Mouse (Mus musculus) lung, postnatal 4 days (tissue): ENCODE data around the gene Noxo1.
"Not testable (repeated sequence)": the region's sequence is repeated elsewhere in the genome, so short reads cannot be mapped to it uniquely, and the experiment has no call there.

ENCODE experiments used
- DNase-seq, 2 experiments: peaks; one replicate each; pipeline ENCODE4 v3.0.0; 2021

Noxo1 gene

GRCm38 (mm10) chr17:24677500-24678080, 18.4 kb upstream of the Noxo1 start:
- no peak for DNase-seq

DNA sequence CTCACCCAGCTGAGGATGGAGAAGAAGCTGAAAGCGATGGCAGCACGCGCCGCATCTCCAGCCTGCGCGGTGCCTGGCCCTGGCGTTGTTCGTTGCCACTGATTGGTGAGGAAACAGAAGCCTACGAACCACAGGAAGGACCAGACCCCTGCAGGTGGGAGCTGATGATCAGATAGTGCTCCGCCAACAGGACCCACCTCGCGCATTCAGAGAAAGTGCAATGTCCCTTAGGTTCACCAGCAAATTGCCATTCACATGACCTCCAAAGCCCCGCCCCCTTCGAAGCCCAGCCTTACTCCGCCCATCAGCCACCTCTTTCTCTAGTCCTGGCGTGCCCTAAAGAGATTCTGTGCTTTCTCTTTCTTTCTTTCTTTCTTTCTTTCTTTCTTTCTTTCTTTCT, 9.5 kb upstream of the Noxo1 start:
- peak; percentile 44 to 60 for DNase-seq

- DNase-seq: peak; percentile 67 to 70
Observed at GRCm38 (mm10) chr17:24687146-24687595, 8.9 kb upstream of the Noxo1 start.

DNA sequence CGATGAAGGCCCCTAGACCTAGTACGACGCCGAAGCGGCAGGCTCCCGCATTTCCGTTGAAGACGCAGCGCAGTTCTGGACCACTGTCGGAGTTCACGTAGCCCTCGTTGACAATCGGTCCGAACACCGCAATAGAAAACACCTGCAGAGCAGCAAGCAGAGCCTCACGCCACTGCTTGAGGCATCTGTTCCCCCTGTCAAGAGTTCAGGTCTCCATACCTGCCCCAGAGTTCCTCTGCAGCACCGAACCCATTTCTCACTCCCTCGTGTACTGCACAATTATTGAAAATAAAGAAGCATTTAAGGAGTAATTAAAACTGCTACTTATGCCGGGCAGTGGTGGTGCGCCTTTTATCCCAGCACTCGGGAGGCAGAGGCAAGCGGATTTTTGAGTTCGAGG, 8.4 kb upstream of the Noxo1 start:
- no peak for DNase-seq

- no peak for DNase-seq
Observed at GRCm38 (mm10) chr17:24689251-24690081, 6.6 kb upstream of the Noxo1 start, which contains the start of gene Syngr3. Syngr3 (minus strand) TSS chr17:24689955.

DNA sequence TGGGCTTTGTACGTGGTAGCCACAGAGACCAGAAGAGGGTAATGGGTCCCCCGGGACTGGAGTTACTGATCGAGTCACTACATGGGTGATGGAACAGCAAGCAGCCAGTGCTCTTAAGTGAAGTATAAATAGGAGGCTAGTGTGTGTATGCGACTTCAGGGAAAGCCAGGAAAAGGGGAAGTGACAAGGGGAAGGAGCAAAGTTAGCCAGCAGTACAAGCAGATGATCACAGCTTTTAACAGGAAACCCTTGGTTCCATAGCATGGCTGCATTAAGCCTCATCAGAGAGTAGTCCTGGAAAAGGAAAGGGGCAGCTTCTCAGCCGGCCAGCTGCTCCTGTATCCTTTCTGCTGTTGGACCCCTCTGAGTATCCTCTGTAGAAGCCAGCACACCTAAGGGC, 3.6 kb upstream of the Noxo1 start:
- DNase-seq: no peak

DNA sequence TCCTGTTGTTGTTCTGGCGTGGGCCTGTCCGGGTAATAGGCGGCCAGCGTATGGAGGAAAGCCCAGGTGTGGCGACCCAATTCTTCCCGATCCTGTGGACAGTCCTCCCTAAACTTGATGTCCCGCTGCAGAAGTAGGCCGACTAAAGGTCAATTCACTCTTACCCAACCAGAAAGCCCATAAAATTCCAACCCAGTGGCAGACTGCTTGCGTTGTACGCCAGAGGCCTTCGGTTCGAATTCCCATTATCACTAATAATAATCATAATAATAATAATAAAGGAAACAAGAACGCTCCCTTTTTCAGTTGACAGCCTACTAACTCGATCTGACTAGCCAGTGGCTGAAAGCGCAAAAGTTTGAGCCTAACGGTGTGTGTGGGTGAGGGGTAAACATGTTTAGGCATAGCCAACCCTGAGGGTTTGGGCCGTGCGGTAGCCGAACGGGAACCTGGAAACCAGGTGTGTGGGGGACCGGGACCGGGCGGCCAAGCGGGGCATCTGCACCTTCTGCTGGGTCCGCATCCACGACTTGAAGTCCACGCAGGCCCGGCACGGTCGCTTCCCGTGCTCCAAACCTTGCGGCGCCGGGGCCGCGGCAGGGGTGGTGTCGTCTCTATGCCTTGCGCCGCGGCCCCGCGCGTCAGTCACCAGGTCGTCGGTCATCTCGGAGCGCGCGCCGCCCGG, 566 bp upstream of the Noxo1 start:
- DNase-seq: no peak

DNA sequence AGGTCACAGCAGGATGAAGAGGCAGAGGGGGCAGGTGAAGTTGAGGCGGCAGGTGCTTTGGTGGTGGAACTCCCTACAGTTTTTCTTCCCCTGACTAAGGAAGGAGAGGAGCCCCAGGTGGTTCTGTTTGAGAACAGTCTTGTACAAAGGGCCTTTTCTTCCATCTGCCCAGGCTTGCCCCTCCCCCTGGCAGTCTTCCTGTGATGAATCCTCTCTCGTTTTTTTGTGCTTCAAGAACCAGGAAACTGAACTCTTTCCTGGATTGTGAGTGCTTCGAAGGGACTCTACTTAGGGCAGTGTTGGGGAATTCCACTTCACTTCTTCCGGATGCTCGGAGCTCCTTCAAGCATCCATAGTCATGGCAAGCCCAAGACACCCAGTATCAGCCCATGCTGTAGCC, 2.0 kb downstream of the Noxo1 start:
- DNase-seq: no peak

- no peak for DNase-seq
Observed at GRCm38 (mm10) chr17:24698715-24699114, 2.7 kb downstream of the Noxo1 start.

- DNase-seq: no peak
Observed at GRCm38 (mm10) chr17:24699473-24699872, 3.4 kb downstream of the Noxo1 start.

GRCm38 (mm10) chr17:24701251-24701650, 5.2 kb downstream of the Noxo1 start:
- DNase-seq: no peak

GRCm38 (mm10) chr17:24705821-24706220, 9.8 kb downstream of the Noxo1 start:
- DNase-seq: no peak

GRCm38 (mm10) chr17:24706982-24707800, 11.2 kb downstream of the Noxo1 start, which contains the start of gene Tbl3:
Tbl3 (minus strand) TSS chr17:24707660.
- DNase-seq: peak; percentile 95 to 96

- peak in 1 of 2 experiments; percentile 14 for DNase-seq
Observed at GRCm38 (mm10) chr17:24707801-24708425, 11.9 kb downstream of the Noxo1 start.

DNA sequence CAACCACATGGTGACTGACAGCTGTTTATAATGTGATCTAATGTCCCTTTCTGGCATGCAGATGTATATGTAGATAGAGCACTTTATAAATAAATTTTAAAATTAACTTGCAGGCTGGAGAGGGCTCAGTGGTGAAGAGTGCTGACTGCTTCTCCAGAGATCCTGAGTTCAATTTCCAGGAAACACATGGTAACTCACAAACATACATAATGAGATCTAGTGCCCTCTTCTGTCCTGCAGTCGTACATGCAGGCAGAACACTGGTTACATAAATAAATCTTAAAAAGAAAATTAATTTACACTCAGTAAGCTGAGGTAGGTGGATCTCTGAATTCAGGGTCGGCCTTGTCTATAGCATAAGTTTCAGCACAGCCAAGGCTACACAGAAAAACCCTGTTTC, 12.6 kb downstream of the Noxo1 start:
- no peak for DNase-seq

- no peak for DNase-seq
Observed at GRCm38 (mm10) chr17:24715556-24715955, 19.5 kb downstream of the Noxo1 start.

DNA sequence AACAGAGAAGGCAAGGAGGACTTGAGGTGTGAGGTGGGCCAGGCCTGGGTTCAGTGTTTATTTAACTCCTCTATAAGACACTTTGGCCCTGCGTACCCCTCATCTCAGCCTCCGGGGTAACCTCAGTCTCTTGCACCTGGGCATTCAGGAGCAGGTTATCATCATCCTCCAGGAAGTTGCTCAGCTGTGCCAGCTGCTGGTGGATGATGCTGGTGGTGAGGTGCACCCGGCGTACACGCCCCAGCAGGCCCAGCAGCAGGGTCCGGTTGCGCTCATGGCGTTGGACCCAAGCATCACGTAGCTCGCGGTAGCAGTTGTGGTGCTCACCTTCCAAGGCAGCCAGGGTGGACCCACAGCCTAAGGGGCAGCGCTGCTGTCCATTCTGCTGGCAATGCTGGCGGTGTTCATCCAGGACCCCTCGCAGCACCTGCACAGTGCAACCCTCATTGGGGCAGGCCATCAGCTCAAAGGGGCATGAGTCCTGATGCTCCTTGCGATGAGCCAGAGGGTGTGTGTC, 20.2 kb downstream of the Noxo1 start:
- DNase-seq: peak in 1 of 2 experiments; percentile 22

DNA sequence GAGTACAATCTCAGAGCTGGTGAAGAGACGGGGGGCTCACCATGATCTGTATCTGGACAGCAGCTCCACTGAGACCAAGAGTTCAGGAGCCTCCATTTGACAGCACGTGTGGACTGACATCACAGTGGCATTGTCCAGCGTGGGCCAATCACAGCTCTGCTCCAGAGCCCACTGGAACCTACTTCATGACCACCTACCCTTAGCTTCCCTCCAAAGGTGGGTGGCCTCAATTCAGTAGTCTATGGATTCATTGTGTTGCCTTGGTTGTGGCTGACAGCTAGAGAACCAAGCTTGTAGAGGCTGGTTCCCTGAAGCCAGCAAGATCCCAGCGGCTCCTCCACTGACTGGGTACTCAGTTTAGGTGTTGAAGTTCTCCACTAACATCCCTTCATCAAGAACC, 21.9 kb downstream of the Noxo1 start, which contains the start of the genes Rnf151 and Rps2:
TSS of gene Rnf151 (minus strand) at position 121 of the 400 bp plus-strand sequence.
TSS of gene Rps2 (plus strand) at position 174 of the 400 bp plus-strand sequence.
- no peak for DNase-seq

GRCm38 (mm10) chr17:24718938-24719337, 22.9 kb downstream of the Noxo1 start:
- not testable (repeated sequence) for DNase-seq

DNA sequence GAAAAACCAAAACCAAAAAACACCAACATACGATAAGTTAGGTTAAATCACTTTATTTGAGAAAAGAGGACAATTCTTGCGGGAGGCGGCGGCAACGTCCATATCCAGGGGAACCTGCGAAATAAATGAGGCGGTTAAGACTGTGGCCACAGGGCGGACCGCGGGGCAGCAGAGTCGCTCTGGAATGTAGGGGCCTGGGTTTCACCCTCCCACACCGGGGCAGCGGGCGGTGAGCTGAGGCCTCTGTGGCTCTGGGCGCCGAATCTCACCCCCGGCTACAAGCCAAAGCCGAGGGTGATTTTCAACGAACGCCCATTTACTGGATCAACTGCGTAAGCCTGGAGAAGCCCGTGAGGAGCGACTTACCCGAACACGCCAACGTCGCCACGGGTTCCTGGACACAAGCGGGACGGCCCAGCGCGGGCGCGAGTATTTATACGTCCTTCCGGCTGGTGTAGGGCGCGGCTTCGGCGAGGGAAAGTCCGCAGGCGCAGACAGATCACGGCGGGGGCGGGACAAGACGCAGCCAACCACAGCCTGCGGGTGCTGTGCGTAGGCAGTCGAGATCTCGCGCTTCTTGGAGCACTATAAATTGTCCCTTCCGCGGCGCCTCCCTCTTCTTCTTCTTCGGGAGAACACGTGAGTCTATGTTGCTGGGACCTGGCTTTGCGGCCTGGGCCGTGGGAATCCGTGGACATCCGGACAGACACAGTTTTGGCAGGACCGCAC, 23.6 kb downstream of the Noxo1 start:
- peak; percentile 99 for DNase-seq

DNA sequence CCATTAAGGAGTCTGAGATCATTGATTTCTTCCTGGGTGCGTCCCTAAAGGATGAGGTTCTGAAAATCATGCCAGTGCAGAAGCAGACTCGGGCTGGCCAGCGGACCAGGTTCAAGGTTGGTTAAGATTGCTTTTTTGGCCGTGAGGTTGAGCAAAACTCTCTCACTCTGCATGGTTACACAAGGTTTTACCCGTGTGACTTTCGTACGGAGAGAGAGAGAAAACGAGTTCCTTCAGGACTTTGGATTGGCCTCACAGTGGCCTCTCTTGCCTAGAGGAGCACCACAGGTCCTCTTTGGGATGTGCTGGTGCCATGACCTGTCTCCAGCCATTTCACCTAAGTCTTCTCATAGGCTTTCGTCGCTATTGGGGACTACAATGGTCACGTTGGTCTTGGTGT, 24.6 kb downstream of the Noxo1 start:
- DNase-seq: peak in 1 of 2 experiments; percentile 19
